Mouse (Mus musculus): ENCODE results near the gene Pdik1l. TPM values are rescaled to one million over a fixed set of nuclear protein-coding genes. Genes with fewer than 3 reads are reported as not detected.

Gene Pdik1l
- polyA plus RNA-seq, 1 experiment: 1.6 TPM

DNA sequence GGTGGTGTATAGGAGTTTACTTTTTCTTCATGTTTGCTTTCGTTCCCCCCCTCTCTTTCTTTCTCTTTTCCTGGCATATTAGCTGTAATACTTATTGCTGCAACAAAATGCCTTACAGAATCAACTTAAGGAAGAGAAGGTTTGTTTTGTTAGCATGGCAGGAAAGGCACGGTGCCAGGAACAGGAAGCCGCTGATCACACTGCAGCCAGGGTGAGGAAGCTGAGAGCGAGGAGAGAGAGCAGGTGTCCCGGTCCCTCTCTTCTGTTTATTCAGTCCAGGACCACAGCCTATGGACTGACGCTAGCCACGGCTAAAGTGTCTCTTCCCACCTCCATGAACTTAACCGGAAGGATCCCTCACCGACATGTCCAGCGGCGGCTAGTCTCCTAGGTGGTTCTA lies 29.3 kb downstream of the Pdik1l start:
- Histone ChIP-seq H3K79me2 (ENCODE audit: control insufficient read depth, insufficient read depth) (no peaks in the 10 kb centered on the region), H3K4me3 (no peak overlapping the region), H3K27me3 (ENCODE audit: control insufficient read depth, insufficient read depth, insufficient read length) (peaks cover 18% of the 10 kb centered on the region), H3K4me2 (ENCODE audit: low read depth) (no peak overlapping the region), H3K36me3 (ENCODE audit: control insufficient read depth, insufficient read depth) (no peaks in the 10 kb centered on the region), H3ac (ENCODE audit: control insufficient read depth, insufficient read length) (no peak overlapping the region)
- TF ChIP-seq MYOG (IDR thresholded peaks at IDR 0.05; ENCODE audit: control insufficient read depth in 1 of 3, insufficient read depth in 1 of 3, insufficient read length in 2 of 3, low read depth in 2 of 3) (no peak), POLR2AphosphoS2 (IDR thresholded peaks at IDR 0.05; ENCODE audit: insufficient read length, low read depth) (no peak), POLR2A (IDR thresholded peaks at IDR 0.05; ENCODE audit: insufficient read length, low read depth) (no peak), MAX (IDR thresholded peaks at IDR 0.05; ENCODE audit: low read depth) (no peak), SRF (IDR thresholded peaks at IDR 0.05; ENCODE audit: control insufficient read depth, insufficient read length, low read depth) (no peak), E2F4 (IDR thresholded peaks at IDR 0.05; ENCODE audit: insufficient read depth) (no peak), TCF3 (IDR thresholded peaks at IDR 0.05; ENCODE audit: insufficient read length, low read depth) (no peak)

DNA sequence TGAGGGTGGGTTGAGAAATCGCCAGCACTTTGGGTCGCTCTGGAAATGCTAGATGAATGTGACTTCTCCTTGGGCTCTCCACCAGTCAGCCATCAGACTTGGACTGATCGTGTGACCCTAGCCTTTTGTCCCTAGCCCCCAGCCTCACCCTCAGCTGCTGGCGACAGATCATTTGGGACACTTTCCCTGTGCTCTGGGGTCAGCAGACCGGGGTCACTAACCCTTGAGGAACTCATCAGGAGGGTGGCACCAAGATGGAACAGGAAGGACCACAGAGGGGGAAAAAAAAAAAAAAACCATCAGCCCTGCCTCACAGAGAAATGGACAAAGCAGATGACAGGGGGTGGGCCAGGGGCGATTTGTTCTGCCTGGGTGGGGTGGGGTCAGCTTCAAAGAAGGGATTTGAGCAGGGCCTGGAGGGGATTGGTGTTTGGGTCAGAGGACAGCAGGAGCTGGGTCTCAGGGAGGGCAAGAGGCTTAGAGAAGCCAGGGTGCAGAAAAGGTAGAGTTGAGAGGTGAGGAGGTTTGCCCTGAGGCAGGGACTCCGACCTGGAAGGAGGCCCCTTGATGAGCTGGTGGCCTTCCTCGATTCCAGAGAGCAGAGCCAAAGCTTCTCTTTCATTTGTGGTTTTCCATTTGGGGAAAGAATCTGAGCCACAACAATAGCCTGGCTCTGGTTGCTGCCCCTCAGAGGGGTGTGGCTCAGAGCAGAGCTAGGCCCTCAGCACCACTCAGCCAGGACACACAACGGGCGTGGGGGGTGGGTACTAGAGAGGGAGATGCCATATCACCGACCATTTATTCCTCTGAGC lies 30.3 kb downstream of the Pdik1l start:
- H3K79me2 ChIP-seq (ENCODE audit: control insufficient read depth, insufficient read depth): no peaks in the 10 kb centered on the region
- no peak overlapping the region for H3K4me3 ChIP-seq
- no peaks in the 10 kb centered on the region for H3K36me3 ChIP-seq (ENCODE audit: control insufficient read depth, insufficient read depth)
- peak overlapping the region; percentile 34 for H3K4me2 ChIP-seq (ENCODE audit: low read depth)
- H3K27me3 ChIP-seq (ENCODE audit: control insufficient read depth, insufficient read depth, insufficient read length): peaks cover 28% of the 10 kb centered on the region
- TF ChIP-seq MAX (IDR thresholded peaks at IDR 0.05; ENCODE audit: low read depth): no peak
- no peak for TF ChIP-seq MYOD1 (IDR thresholded peaks at IDR 0.05; ENCODE audit: control insufficient read depth in 1 of 3, insufficient read length in 2 of 3, low read depth in 2 of 3)
- H3ac ChIP-seq (ENCODE audit: control insufficient read depth, insufficient read length): no peak overlapping the region

- Histone ChIP-seq H3K27me3 (ENCODE audit: control insufficient read depth, insufficient read depth, insufficient read length) (peaks cover 36% of the 10 kb centered on the region), H3K36me3 (ENCODE audit: control insufficient read depth, insufficient read depth) (no peaks in the 10 kb centered on the region), H3ac (ENCODE audit: control insufficient read depth, insufficient read length) (no peak overlapping the region), H3K79me2 (ENCODE audit: control insufficient read depth, insufficient read depth) (no peaks in the 10 kb centered on the region), H3K4me2 (ENCODE audit: low read depth) (no peak overlapping the region), H3K4me3 (no peak overlapping the region)
- TF ChIP-seq E2F4 (IDR thresholded peaks at IDR 0.05; ENCODE audit: insufficient read depth) (no peak), USF1 (IDR thresholded peaks at IDR 0.05; ENCODE audit: low read depth) (no peak), MYOD1 (IDR thresholded peaks at IDR 0.05; ENCODE audit: control insufficient read depth in 1 of 3, insufficient read length in 2 of 3, low read depth in 2 of 3) (no peak), MYOG (IDR thresholded peaks at IDR 0.05; ENCODE audit: control insufficient read depth in 1 of 3, insufficient read depth in 1 of 3, insufficient read length in 2 of 3, low read depth in 2 of 3) (no peak), SRF (IDR thresholded peaks at IDR 0.05; ENCODE audit: control insufficient read depth, insufficient read length, low read depth) (no peak), CEBPB (IDR thresholded peaks at IDR 0.05; ENCODE audit: insufficient read depth, poor library complexity, severe bottlenecking) (no peak), POLR2AphosphoS2 (IDR thresholded peaks at IDR 0.05; ENCODE audit: insufficient read length, low read depth) (no peak), POLR2A (IDR thresholded peaks at IDR 0.05; ENCODE audit: insufficient read length, low read depth) (no peak), MAX (IDR thresholded peaks at IDR 0.05; ENCODE audit: low read depth) (no peak), REST (IDR thresholded peaks at IDR 0.05; ENCODE audit: insufficient read depth, insufficient read length) (no peak)
Observed at GRCm38 (mm10) chr4:134256407-134257197, 31.1 kb downstream of the Pdik1l start.

DNA sequence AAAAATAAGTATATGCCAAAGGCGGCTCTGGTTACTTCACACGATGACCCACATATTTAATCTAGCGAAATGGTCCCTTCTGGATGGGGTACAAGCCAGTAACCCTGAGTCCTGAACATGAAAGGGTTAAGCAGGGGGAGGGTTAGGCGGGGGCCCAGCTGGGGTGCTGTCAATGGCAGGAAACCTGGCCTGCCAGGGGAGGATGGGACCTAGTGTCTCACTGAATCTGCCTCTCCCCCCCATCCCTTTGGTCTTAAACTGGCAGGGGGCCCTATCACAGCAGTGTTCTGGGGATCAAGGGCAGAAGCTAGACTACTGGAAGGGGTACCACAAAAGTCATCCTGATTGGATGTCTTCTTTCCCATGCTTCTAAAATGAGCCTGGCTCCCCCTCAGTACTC lies 31.8 kb downstream of the Pdik1l start:
- no peak overlapping the region for H3ac ChIP-seq (ENCODE audit: control insufficient read depth, insufficient read length)
- TF ChIP-seq TCF3 (IDR thresholded peaks at IDR 0.05; ENCODE audit: insufficient read length, low read depth) (no peak), MYOG (IDR thresholded peaks at IDR 0.05; ENCODE audit: control insufficient read depth in 1 of 3, insufficient read depth in 1 of 3, insufficient read length in 2 of 3, low read depth in 2 of 3) (no peak), SRF (IDR thresholded peaks at IDR 0.05; ENCODE audit: control insufficient read depth, insufficient read length, low read depth) (no peak), TCF12 (IDR thresholded peaks at IDR 0.05; ENCODE audit: insufficient read depth, poor library complexity, severe bottlenecking) (no peak), REST (IDR thresholded peaks at IDR 0.05; ENCODE audit: insufficient read depth, insufficient read length) (no peak), MAX (IDR thresholded peaks at IDR 0.05; ENCODE audit: low read depth) (no peak), E2F4 (IDR thresholded peaks at IDR 0.05; ENCODE audit: insufficient read depth) (no peak), CEBPB (IDR thresholded peaks at IDR 0.05; ENCODE audit: insufficient read depth, poor library complexity, severe bottlenecking) (no peak), POLR2A (IDR thresholded peaks at IDR 0.05; ENCODE audit: insufficient read length, low read depth) (no peak), MYOD1 (IDR thresholded peaks at IDR 0.05; ENCODE audit: control insufficient read depth in 1 of 3, insufficient read length in 2 of 3, low read depth in 2 of 3) (no peak), USF1 (IDR thresholded peaks at IDR 0.05; ENCODE audit: low read depth) (no peak), POLR2AphosphoS2 (IDR thresholded peaks at IDR 0.05; ENCODE audit: insufficient read length, low read depth) (no peak)
- no peak overlapping the region for H3K4me2 ChIP-seq (ENCODE audit: low read depth)
- no peaks in the 10 kb centered on the region for H3K36me3 ChIP-seq (ENCODE audit: control insufficient read depth, insufficient read depth)
- peaks cover 43% of the 10 kb centered on the region for H3K27me3 ChIP-seq (ENCODE audit: control insufficient read depth, insufficient read depth, insufficient read length)
- H3K79me2 ChIP-seq (ENCODE audit: control insufficient read depth, insufficient read depth): no peaks in the 10 kb centered on the region
- H3K4me3 ChIP-seq: no peak overlapping the region
